ENCODE assay signal across 9 mouse cellular contexts in genomic region chr10:71218228-71218892, GRCm38 (mm10). TPM values are rescaled to one million over a fixed set of nuclear protein-coding genes. Genes with fewer than 3 reads are reported as not detected.
DNase-seq lines count a peak whose midpoint lies in the region; ATAC-seq and TF ChIP-seq lines count a peak whose summit lies in the region.
"Had no signal": no experiment of that assay in that cellular context is flagged by ENCODE, and none has a peak within 500 bp of the region (broad histone marks: within the 10 kb centered on the region; RNA-seq: fewer than 3 reads in every experiment).

No protein-coding gene starts in this region.

- H3K4me2 ChIP-seq in forebrain, postnatal 0 days (ENCODE audit: low read depth): peak overlapping the region; percentile 26
- H3K4me2 ChIP-seq in lung, embryonic 14.5 days: no peak overlapping the region

- peak; percentile 78 for TF ChIP-seq RAD21 in MEL (IDR thresholded peaks at IDR 0.05; ENCODE audit: low read depth, low read length)

- H3K79me2 ChIP-seq in MEL (ENCODE audit: control insufficient read depth, insufficient read depth, low read length, poor library complexity): no peaks in the 10 kb centered on the region

- TF ChIP-seq CTCF in MEL (IDR thresholded peaks at IDR 0.05 in 2 of 3, conservative IDR thresholded peaks at IDR 0.05 in 1 of 3; ENCODE audit: control insufficient read depth in 1 of 3, insufficient read depth in 1 of 3, low read depth in 2 of 3, low read length in 3 of 3, poor library complexity in 1 of 3, severe bottlenecking in 1 of 3): peak; percentile 74 to 85 (median 78)
- peak; percentile 92 for TF ChIP-seq CTCF in forebrain, postnatal 0 days (IDR thresholded peaks at IDR 0.05; ENCODE audit: low read depth)
- peak; percentile 90 for TF ChIP-seq CTCF in layer of hippocampus, adult 2 months (conservative IDR thresholded peaks at IDR 0.05)
- peak; percentile 92 for TF ChIP-seq CTCF in lung, embryonic 14.5 days (IDR thresholded peaks at IDR 0.05; ENCODE audit: low read depth)

- peak; percentile 79 for DNase-seq in MEL (ENCODE audit: low read depth, low spot score)
- DNase-seq in cerebellum, adult 18-20 months: peak; percentile 80 to 83
- peak; percentile 93 for DNase-seq in forebrain, postnatal 0 days
- DNase-seq in heart, postnatal 4 days: peak; percentile 88
- DNase-seq in layer of hippocampus, adult 2 months (ENCODE audit: low spot score in 2 of 2): peak; percentile 82 to 91
- peak; percentile 94 for DNase-seq in lung, embryonic 14.5 days
- peak; percentile 53 for DNase-seq in ovary, postnatal 10 days (ENCODE audit: low spot score)
- DNase-seq in thymus, postnatal 0 days (ENCODE audit: low spot score): peak; percentile 71

- no peaks in the 10 kb centered on the region for H3K4me1 ChIP-seq in MEL (ENCODE audit: control insufficient read depth in 1 of 2, insufficient read depth in 2 of 2, low read length in 2 of 2)
- no peaks in the 10 kb centered on the region for H3K4me1 ChIP-seq in forebrain, postnatal 0 days (ENCODE audit: insufficient read depth)
- H3K4me1 ChIP-seq in lung, embryonic 14.5 days (ENCODE audit: insufficient read depth): no peaks in the 10 kb centered on the region

- peak; percentile 88 for ATAC-seq in forebrain, postnatal 0 days
- peak; percentile 70; the same call in 1 of the 2 replicates for ATAC-seq in lung, embryonic 14.5 days (ENCODE audit: insufficient read depth)

- no peaks in the 10 kb centered on the region; a peak in 1 of 4 replicates for H3K36me3 ChIP-seq in MEL (ENCODE audit: control insufficient read depth in 1 of 2, insufficient read depth in 2 of 2, low read length in 2 of 2)
- no peaks in the 10 kb centered on the region for H3K36me3 ChIP-seq in forebrain, postnatal 0 days (ENCODE audit: insufficient read depth)
- H3K36me3 ChIP-seq in lung, embryonic 14.5 days (ENCODE audit: insufficient read depth): no peaks in the 10 kb centered on the region

- no peak for TF ChIP-seq POLR2A in MEL (IDR thresholded peaks at IDR 0.05; ENCODE audit: control insufficient read depth in 1 of 2, insufficient read depth in 1 of 2, low read depth in 1 of 2, low read length in 2 of 2, poor library complexity in 1 of 2)

- 10% methylated on average over 8 of the region's 8 CpGs for WGBS in forebrain, postnatal 0 days
- 8% methylated on average over 8 of the region's 8 CpGs for WGBS in lung, embryonic 14.5 days

- no peak overlapping the region for H3K27ac ChIP-seq in MEL (ENCODE audit: control insufficient read depth, low read depth, low read length)
- no peak overlapping the region for H3K27ac ChIP-seq in forebrain, postnatal 0 days (ENCODE audit: low read depth, low read length)
- H3K27ac ChIP-seq in layer of hippocampus, adult 2 months: 0 out of 2 replicates have a peak overlapping the region, but pooled peaks have one; percentile 51
- no peak overlapping the region for H3K27ac ChIP-seq in lung, embryonic 14.5 days (ENCODE audit: low read depth)

- H3K9me3 ChIP-seq in MEL (replicated peaks; ENCODE audit: insufficient read depth, low read length): no peaks in the 10 kb centered on the region
- H3K9me3 ChIP-seq in forebrain, postnatal 0 days (ENCODE audit: low read length): no peaks in the 10 kb centered on the region
- H3K9me3 ChIP-seq in lung, embryonic 14.5 days (ENCODE audit: low read depth, low read length): no peaks in the 10 kb centered on the region

- no peak overlapping the region for H3K9ac ChIP-seq in MEL (ENCODE audit: control insufficient read depth, low read depth, low read length, poor library complexity, severe bottlenecking)
- H3K9ac ChIP-seq in forebrain, postnatal 0 days: no peak overlapping the region
- no peak overlapping the region for H3K9ac ChIP-seq in lung, embryonic 14.5 days

- no peaks in the 10 kb centered on the region for H3K27me3 ChIP-seq in MEL (ENCODE audit: control insufficient read depth in 1 of 2, insufficient read depth in 2 of 2, low read length in 2 of 2)
- no peaks in the 10 kb centered on the region for H3K27me3 ChIP-seq in forebrain, postnatal 0 days (ENCODE audit: insufficient read depth, low read length)
- no peaks in the 10 kb centered on the region for H3K27me3 ChIP-seq in lung, embryonic 14.5 days (ENCODE audit: insufficient read depth, low read length)

- H3K4me3 ChIP-seq in MEL (ENCODE audit: control insufficient read depth in 1 of 2, insufficient read depth in 1 of 2, low read depth in 2 of 2, low read length in 2 of 2): no peak overlapping the region
- no peak overlapping the region for H3K4me3 ChIP-seq in forebrain, postnatal 0 days (ENCODE audit: low read depth, low read length)
- H3K4me3 ChIP-seq in layer of hippocampus, adult 2 months: peak overlapping the region; percentile 33; the same call in 1 of the 2 replicates
- no peak overlapping the region for H3K4me3 ChIP-seq in lung, embryonic 14.5 days (ENCODE audit: low read depth, low read length)
- H3K4me3 ChIP-seq: megakaryocyte, embryonic 14.5 days had no signal

- no peak for TF ChIP-seq EP300 in MEL (IDR thresholded peaks at IDR 0.05; ENCODE audit: low read depth in 1 of 2, low read length in 2 of 2)

TF ChIP-seq in MEL, 35 proteins besides CTCF, POLR2A, EP300 and RAD21:
- no peak for TF ChIP-seq CHD1 (IDR thresholded peaks at IDR 0.05; ENCODE audit: low read depth, low read length)
- TF ChIP-seq SMC3 (IDR thresholded peaks at IDR 0.05; ENCODE audit: low read depth, low read length): peak; percentile 54

RNA-seq across cellular contexts. Expression of gene Tfam, which starts 19.7 kb away (rescaled TPM):
- total RNA-seq in MEL (2012; rRNA removed): 73.7 and 76.4 TPM in 2 replicates
- 10 to 100 TPM; 55.9 to 97.8 TPM for polyA plus RNA-seq in MEL (2012; ENCODE audit: insufficient read depth in 1 of 2, insufficient read length in 2 of 2, low read depth in 1 of 2, low replicate concordance in 2 of 2, missing spikeins in 1 of 2)
- total RNA-seq in forebrain, postnatal 0 days (2014; rRNA removed): 25.1 and 50.9 TPM in 2 replicates
- 46.9 and 47.7 TPM in 2 replicates for polyA plus RNA-seq in forebrain, postnatal 0 days (2015; fragmentation: Nextera tagmentation; extraction: Ambion mirVana)
- total RNA-seq in heart, postnatal 4 days (2021): 10 to 100 TPM; 59.3 to 59.6 TPM
- 10 to 100 TPM; 44.9 to 47.2 TPM for total RNA-seq in layer of hippocampus, adult 2 months (2021)
- polyA plus RNA-seq in lung, embryonic 14.5 days (2014; fragmentation: Nextera tagmentation; extraction: Ambion mirVana): 71.3 and 71.7 TPM in 2 replicates
- polyA plus RNA-seq in thymus, postnatal 0 days (2015; fragmentation: Nextera tagmentation; extraction: Ambion mirVana): 110 and 116 TPM in 2 replicates

RNA-seq across cellular contexts. Expression of gene Bicc1, which starts 58.9 kb away (rescaled TPM):
- total RNA-seq in MEL (2012; rRNA removed): not detected in 2 replicates
- polyA plus RNA-seq in MEL (2012; ENCODE audit: insufficient read depth in 1 of 2, insufficient read length in 2 of 2, low read depth in 1 of 2, low replicate concordance in 2 of 2, missing spikeins in 1 of 2): not detected
- 3.1 and 5.2 TPM in 2 replicates for total RNA-seq in forebrain, postnatal 0 days (2014; rRNA removed)
- 3.4 and 4.6 TPM in 2 replicates for polyA plus RNA-seq in forebrain, postnatal 0 days (2015; fragmentation: Nextera tagmentation; extraction: Ambion mirVana)
- 10 to 100 TPM; 37.6 to 38.4 TPM for total RNA-seq in heart, postnatal 4 days (2021)
- 1 to 10 TPM; 4.4 to 5.2 TPM for total RNA-seq in layer of hippocampus, adult 2 months (2021)
- 26.4 and 27.9 TPM in 2 replicates for polyA plus RNA-seq in lung, embryonic 14.5 days (2014; fragmentation: Nextera tagmentation; extraction: Ambion mirVana)
- polyA plus RNA-seq in thymus, postnatal 0 days (2015; fragmentation: Nextera tagmentation; extraction: Ambion mirVana): 2.9 and 3.1 TPM in 2 replicates
